Mouse (Mus musculus) lung, embryonic 16.5 days (tissue): Measurements from ENCODE around the gene Nabp2. TPM values are rescaled to one million over a fixed set of nuclear protein-coding genes. Genes with fewer than 3 reads are reported as not detected.

Source experiments
- ATAC-seq: fragments of 200-750 bp; cut with Nextera tagmentation; 2 replicates; pipeline ENCODE4 v1.8.0; 2017; ENCODE audit warnings: low read depth, mild to moderate bottlenecking, moderate library complexity
- H3K27ac ChIP-seq: fragments of 300-500 bp; sonication (generic); 2 replicates; pipeline ENCODE4 v1.5.1; 2014; ENCODE audit warnings: mild to moderate bottlenecking, control low read depth, low read length
- H3K27me3 ChIP-seq: fragments of 300-500 bp; sonication (generic); 2 replicates; pipeline ENCODE4 v1.6.1; 2014; ENCODE audit warnings: low read depth, low read length, mixed read lengths; ENCODE audit not compliant: control insufficient read depth, insufficient read depth
- H3K36me3 ChIP-seq: fragments of 300-500 bp; sonication (generic); 2 replicates; pipeline ENCODE4 v1.6.1; 2014; ENCODE audit warnings: low read length; ENCODE audit not compliant: control insufficient read depth, insufficient read depth
- H3K4me1 ChIP-seq: fragments of 300-500 bp; sonication (generic); replicated peaks from 2 replicates; pipeline ENCODE4 v1.6.1; 2014; ENCODE audit warnings: low read length, mixed read lengths; ENCODE audit not compliant: control insufficient read depth, insufficient read depth
- H3K4me2 ChIP-seq: fragments of 300-500 bp; sonication (generic); 2 replicates; pipeline ENCODE4 v1.6.1; 2014; ENCODE audit warnings: low read depth, low read length, control low read depth
- H3K4me3 ChIP-seq: fragments of 300-500 bp; sonication (generic); 2 replicates; pipeline ENCODE4 v1.5.1; 2014; ENCODE audit warnings: mild to moderate bottlenecking, low read length, control low read depth
- H3K9ac ChIP-seq: fragments of 300-500 bp; sonication (generic); 2 replicates; pipeline ENCODE4 v1.6.1; 2014; ENCODE audit warnings: low read length, control low read depth
- H3K9me3 ChIP-seq: fragments of 300-500 bp; sonication (generic); 2 replicates; pipeline ENCODE4 v1.6.1; 2016; ENCODE audit warnings: low read length; ENCODE audit not compliant: control insufficient read depth
- WGBS: fragments of 180-500 bp; shearing (Covaris S2); extraction: QIAGEN DNeasy Blood & Tissue Kit; methylation state at CpG from one replicate; pipeline ENCODE4 v1.1.7; 2014; 5-methylcytosine and 5-hydroxymethylcytosine counted together
- polyA plus RNA-seq: library from polyadenylated mRNA; unstranded; fragments of >200 nt; fragmentation: Nextera tagmentation; extraction: Ambion mirVana; gene quantifications from 2 replicates; pipeline ENCODE4 v1.2.1, GENCODE M21; 2015

Nabp2 gene
- polyA plus RNA-seq, 1 experiment from 2014 or later: 74.5 TPM

DNA sequence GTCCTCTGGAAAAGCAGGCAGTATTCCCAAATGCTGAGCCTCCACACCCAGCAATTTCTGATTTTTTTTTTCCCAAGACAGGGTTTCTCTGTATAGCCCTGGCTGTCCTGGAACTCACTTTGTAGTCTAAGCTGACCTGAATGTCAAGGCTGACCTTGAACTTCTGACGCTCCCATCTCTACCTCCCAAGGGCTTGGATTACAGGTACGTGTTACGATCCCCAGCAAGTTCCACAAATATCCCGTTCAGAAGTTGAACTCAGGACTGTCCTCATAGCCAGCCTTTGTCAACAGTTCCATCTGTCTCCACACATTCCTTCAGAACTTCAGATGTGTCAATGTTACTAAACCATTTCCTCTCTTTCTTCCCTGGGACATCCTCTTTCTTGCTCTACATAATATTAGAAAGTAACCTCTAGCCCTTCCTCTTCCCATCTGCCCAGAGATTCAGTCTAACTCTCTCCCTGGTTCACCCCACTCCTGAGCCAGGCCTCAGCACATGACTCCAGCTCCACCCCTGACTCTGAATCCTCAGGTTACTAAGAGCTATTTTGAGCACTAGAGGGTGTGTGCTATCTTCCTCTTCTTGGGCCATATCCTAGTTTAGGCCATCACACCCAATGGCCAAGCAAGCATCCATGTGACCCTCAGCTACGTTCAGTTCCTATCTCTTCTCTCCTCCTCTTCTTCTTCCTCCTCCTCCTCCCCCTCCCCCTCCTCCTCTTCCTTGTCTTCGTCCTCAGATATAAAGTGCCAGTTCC is 38.1 kb downstream of the Nabp2 start:
- no peak overlapping the region for H3K4me2 ChIP-seq
- WGBS: 64% methylated on average over 6 of the region's 6 CpGs
- H3K27ac ChIP-seq: no peak overlapping the region
- H3K36me3 ChIP-seq: no peaks in the 10 kb centered on the region
- no peaks in the 10 kb centered on the region for H3K27me3 ChIP-seq
- no peaks in the 10 kb centered on the region for H3K9me3 ChIP-seq
- no peak for ATAC-seq
- no peak overlapping the region for H3K9ac ChIP-seq
- peaks cover 16% of the 10 kb centered on the region for H3K4me1 ChIP-seq
- no peak overlapping the region for H3K4me3 ChIP-seq

DNA sequence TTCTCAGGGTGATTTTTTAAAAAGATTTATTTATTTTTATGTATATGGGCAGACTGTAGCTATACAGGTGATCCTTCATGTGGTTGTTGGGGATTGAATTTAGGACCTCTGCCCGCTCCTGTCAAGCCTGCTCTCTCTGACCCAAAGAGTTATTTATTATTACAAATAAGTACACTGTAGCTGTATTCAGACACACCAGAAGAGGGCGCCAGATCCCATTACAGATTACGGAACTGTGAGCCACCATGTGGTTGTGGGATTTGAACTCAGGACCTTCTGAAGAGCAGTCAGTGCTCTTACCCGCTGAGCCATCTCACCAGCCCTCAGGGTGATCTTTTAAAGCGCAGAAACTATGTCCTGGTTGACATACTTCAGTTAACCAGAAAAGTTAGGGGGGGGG is 39.1 kb downstream of the Nabp2 start:
- no peak overlapping the region for H3K27ac ChIP-seq
- WGBS: 71% methylated on average over 5 of the region's 5 CpGs
- ATAC-seq: no peak
- peaks cover 20% of the 10 kb centered on the region for H3K4me1 ChIP-seq
- H3K4me3 ChIP-seq: no peak overlapping the region
- no peaks in the 10 kb centered on the region for H3K36me3 ChIP-seq
- H3K9me3 ChIP-seq: no peaks in the 10 kb centered on the region
- H3K9ac ChIP-seq: no peak overlapping the region
- H3K4me2 ChIP-seq: no peak overlapping the region
- H3K27me3 ChIP-seq: no peaks in the 10 kb centered on the region

DNA sequence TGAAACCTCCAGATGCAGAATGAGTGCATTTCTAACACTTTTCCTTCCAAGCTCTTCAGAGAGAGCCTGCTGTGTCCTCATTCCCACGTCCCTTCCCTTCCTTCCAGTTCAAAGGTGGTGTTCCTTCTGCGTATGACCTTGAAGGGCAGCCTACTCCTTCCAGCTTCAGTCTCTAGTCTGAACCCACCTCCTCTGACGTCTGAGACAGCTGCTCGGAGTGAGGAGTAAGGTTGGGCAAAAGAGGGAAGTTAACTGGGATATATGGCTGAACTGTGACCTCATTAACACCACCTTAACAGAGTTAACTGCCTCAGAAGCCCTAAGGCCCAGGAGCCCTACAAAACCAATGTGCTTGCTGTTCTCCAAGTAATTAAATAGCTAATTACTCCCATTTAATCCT is 40.7 kb downstream of the Nabp2 start:
- no peak overlapping the region for H3K4me3 ChIP-seq
- 53% methylated on average over 4 of the region's 4 CpGs for WGBS
- no peak overlapping the region for H3K27ac ChIP-seq
- no peak overlapping the region for H3K4me2 ChIP-seq
- ATAC-seq: no peak
- no peaks in the 10 kb centered on the region for H3K36me3 ChIP-seq
- no peaks in the 10 kb centered on the region for H3K27me3 ChIP-seq
- H3K9me3 ChIP-seq: no peaks in the 10 kb centered on the region
- peaks cover 14% of the 10 kb centered on the region for H3K4me1 ChIP-seq
- H3K9ac ChIP-seq: no peak overlapping the region

DNA sequence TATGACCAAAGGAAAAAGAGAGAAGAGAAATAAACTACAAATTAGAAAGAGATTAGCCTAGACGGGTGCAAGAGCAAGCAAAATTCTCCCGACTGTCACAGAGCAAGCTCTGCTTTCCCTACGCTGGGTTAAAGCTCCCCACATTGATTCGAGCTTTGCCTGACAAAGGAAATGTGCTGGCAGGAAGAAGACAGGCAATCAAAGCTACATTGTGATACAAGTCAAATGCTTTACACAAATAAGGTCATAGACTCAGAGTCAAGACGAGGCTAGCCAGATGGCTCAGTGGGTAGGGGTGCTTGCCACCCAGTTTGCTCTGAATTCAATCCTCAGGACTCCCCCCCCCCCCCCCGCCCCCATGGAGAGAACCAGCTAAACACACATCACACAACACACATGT is 41.3 kb downstream of the Nabp2 start:
- H3K4me1 ChIP-seq: peaks cover 14% of the 10 kb centered on the region
- H3K36me3 ChIP-seq: no peaks in the 10 kb centered on the region
- H3K9ac ChIP-seq: no peak overlapping the region
- H3K4me2 ChIP-seq: no peak overlapping the region
- H3K9me3 ChIP-seq: no peaks in the 10 kb centered on the region
- no peak overlapping the region for H3K4me3 ChIP-seq
- H3K27me3 ChIP-seq: no peaks in the 10 kb centered on the region
- no peak overlapping the region for H3K27ac ChIP-seq
- WGBS: 64% methylated on average over 5 of the region's 6 CpGs
- no peak for ATAC-seq

DNA sequence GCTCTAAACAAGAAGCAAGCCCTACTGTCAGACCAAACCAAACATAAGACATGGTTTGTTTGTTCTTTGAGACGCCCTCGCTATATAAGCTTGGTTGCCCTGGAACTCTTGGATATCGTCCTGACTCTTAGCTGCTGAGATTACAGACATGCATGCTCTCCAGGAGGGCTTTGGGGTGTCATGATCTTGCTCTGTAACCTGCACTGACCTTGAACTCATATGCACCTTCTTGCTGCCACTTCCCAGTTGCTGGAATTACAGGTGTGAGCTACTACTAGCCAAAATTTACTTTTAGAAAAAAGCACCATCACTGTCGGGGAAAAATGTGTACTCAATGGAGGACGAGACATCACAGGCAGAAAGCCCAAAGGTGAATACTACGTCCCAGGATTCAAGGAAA is 41.7 kb downstream of the Nabp2 start:
- H3K9ac ChIP-seq: peak overlapping the region; percentile 79
- H3K4me3 ChIP-seq: peak overlapping the region; percentile 76
- 63% methylated on average over 6 of the region's 6 CpGs for WGBS
- H3K27me3 ChIP-seq: no peaks in the 10 kb centered on the region
- H3K9me3 ChIP-seq: no peaks in the 10 kb centered on the region
- ATAC-seq: no peak
- peak overlapping the region; percentile 79 for H3K4me2 ChIP-seq
- H3K27ac ChIP-seq: peak overlapping the region; percentile 96
- no peaks in the 10 kb centered on the region for H3K36me3 ChIP-seq
- peaks cover 14% of the 10 kb centered on the region for H3K4me1 ChIP-seq

DNA sequence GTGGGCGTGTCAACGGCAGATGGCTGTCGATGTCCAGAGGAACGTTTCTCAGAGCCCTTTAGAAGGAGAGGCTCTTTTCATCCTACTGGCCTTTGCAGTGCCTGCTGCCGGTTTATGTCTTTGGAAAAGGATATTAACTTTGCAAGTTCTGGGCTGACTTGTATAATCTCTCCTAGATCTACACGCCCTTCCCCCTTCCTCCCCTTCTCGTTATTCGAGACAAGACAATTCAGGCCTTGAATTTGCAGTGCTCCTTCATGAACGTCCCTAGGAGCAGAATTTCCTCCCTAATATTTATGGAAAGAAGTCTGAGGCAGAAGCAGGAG is 42.1 kb downstream of the Nabp2 start:
- no peak for ATAC-seq
- Histone ChIP-seq H3K4me1 (peaks cover 14% of the 10 kb centered on the region), H3K27ac (peak overlapping the region; percentile 96), H3K9ac (peak overlapping the region; percentile 79), H3K4me2 (peak overlapping the region; percentile 79), H3K4me3 (peak overlapping the region; percentile 76), H3K9me3 (no peaks in the 10 kb centered on the region), H3K27me3 (no peaks in the 10 kb centered on the region), H3K36me3 (peaks cover 4% of the 10 kb centered on the region; the same call in 1 of the 2 replicates)
- WGBS: 3% methylated on average over 9 of the region's 9 CpGs

DNA sequence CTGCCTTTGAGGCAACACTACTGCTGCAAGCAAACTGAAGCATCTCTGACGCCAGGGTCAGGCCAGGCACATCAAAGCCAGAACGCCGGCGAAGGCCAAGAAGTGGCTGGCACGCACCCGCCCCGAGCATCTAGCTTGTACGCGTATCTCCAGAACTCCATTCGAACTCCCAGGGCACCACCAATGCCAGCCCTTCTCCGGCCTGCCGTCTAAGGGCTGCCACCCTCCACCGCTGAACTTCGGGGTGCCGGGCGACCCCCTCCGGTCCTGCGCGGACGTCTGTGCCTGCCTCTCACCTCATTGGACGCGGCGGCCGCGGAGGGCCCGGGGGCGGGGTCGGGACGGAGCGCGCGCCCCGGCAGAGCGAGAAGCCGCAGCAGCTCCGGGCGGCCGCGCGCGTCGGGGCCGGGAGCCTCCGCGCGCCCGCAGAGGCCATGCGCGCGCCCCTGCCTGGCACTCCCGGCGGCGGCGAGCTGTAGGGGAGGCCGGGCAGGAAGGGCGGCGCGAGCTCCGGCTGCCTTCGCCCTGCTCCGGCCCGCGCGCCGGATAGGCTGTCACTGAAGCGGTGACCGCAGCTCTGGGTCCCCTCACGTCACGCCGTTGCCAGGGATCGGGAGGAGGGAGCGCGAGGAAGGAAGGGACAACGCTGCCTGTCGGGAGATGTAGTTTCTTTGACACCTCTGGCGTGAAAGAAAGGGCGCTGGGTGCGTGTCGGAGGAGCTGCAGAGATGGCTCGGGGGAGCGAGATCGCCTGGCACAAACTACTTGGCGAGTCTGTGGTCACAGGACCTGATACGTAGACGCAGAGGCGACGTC is 42.7 kb downstream of the Nabp2 start, which contains the start of gene Coq10a:
TSS of gene Coq10a (minus strand) at position 596 of the 816 bp plus-strand sequence.
- no peaks in the 10 kb centered on the region for H3K9me3 ChIP-seq
- H3K4me3 ChIP-seq: peak within 1 kb of the TSS; percentile 76
- no peaks in the 10 kb centered on the region for H3K27me3 ChIP-seq
- under 1% methylated on average over 81 of the region's 87 CpGs for WGBS
- peak; percentile 97 for ATAC-seq
- H3K27ac ChIP-seq: peak within 1 kb of the TSS; percentile 96
- peak within 1 kb of the TSS; percentile 79 for H3K4me2 ChIP-seq
- H3K4me1 ChIP-seq: peaks cover 14% of the 10 kb centered on the region
- peaks cover 4% of the 10 kb centered on the region for H3K36me3 ChIP-seq
- H3K9ac ChIP-seq: peak within 1 kb of the TSS; percentile 79

DNA sequence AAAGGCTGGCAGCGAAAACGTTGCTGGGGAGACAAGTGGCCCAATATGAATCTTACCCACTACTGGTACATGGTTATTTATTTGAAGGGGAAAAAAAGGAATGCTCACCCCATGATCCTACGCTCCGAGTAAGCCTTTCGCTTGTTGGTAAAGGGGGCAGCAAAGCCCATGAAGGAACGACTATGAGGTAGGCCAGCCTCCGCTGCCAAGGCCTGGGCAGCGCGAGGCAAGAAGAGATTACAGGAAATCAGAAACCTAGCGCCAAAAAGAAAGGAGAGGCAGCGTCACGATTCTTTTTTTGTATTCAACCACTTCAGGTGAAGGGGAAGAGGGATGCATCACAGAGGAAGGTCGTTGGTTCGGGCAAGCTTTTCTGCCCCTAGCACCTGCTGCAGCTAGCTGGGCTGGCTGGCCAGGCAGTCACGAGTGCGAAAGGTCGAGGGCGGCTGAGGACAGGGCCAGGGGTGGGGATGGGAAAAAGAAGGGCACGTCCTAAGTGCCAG is 43.3 kb downstream of the Nabp2 start:
- Histone ChIP-seq H3K27me3 (no peaks in the 10 kb centered on the region), H3K36me3 (peaks cover 8% of the 10 kb centered on the region), H3K4me1 (peaks cover 14% of the 10 kb centered on the region), H3K9me3 (no peaks in the 10 kb centered on the region), H3K9ac (peak overlapping the region; percentile 79), H3K27ac (peak overlapping the region; percentile 96), H3K4me2 (peak overlapping the region; percentile 79), H3K4me3 (peak overlapping the region; percentile 76)
- WGBS: 16% methylated on average over 19 of the region's 19 CpGs
- no peak for ATAC-seq

DNA sequence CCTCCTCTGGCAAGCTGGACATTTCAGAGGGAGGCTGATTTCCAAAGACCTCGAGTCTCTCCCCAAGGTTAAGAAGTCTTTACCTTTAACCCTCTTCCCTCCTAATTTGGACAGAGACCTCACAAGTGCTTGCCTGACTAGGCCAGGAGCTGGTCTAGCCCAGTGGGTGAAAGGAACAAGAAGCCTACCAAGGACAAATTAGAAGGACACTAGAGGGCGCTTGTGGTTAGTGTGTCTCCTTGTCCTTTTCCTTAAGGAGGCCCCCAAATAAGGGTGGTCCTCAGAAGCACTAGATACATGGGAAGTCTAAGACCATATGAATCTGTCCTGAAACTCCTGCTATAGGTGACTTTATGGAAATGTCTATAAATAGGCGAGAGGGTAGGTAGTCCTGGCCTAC is 48.7 kb downstream of the Nabp2 start:
- no peak overlapping the region for H3K9ac ChIP-seq
- peaks cover 42% of the 10 kb centered on the region for H3K36me3 ChIP-seq
- no peaks in the 10 kb centered on the region for H3K9me3 ChIP-seq
- no peaks in the 10 kb centered on the region for H3K27me3 ChIP-seq
- peak; percentile 50; the same call in 1 of the 2 replicates for ATAC-seq
- H3K4me1 ChIP-seq: peaks cover 2% of the 10 kb centered on the region
- H3K4me3 ChIP-seq: no peak overlapping the region
- H3K27ac ChIP-seq: no peak overlapping the region
- WGBS: 43% methylated on average over 3 of the region's 3 CpGs
- H3K4me2 ChIP-seq: no peak overlapping the region
